Mouse (Mus musculus) olfactory bulb, adult 2 months (tissue): ENCODE results near the gene Rab7b.

Experiments used
- CTCF ChIP-seq: fragments of 200-500 bp; IDR thresholded peaks from 2 replicates; pipeline ENCODE4 v1.5.1; 2012; ENCODE audit warnings: low read depth, mild to moderate bottlenecking, low read length, moderate library complexity; ENCODE audit not compliant: insufficient read depth
- POLR2A ChIP-seq: fragments of 200-500 bp; IDR thresholded peaks from 2 replicates; pipeline ENCODE4 v1.6.1; 2012; ENCODE audit warnings: mild to moderate bottlenecking, low read depth, low read length, moderate library complexity; ENCODE audit not compliant: insufficient read depth

DNA sequence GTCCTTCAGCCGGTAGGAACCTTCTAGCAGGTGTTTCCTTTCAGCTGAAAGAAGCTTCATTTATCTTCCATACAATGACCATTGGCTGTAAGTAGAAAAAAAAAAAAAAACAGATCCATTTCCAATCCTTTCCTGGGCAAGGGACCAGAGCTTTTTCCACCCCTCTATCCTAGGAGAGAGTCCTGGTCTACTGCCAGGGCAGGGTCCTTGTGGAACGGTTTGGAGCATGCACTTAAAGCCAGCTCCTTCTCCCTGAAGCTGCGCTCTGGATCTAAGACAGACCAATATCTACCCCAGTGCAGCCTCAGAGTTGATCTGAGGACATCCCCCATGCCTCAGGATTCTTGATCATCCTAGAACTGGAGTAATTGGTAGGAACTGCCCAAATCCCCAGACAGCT lies 33.5 kb downstream of the Rab7b start:
- TF ChIP-seq CTCF: no peak
- TF ChIP-seq POLR2A: no peak
